Mouse (Mus musculus) T-helper 1 cell (primary cell): ENCODE results near the gene Taar2.

Source experiments
- in situ Hi-C: fragments of 300-600 bp; cut with MboI, MseI; formaldehyde crosslinking; loops from one replicate; pipeline ENCODE4 v1.15.1; 2025; ENCODE audit warnings: high pct_unique_total_duplicates

Gene Taar2

GRCm38 (mm10) chr10:23978901-23979705 is 40.7 kb downstream of the Taar2 start:
- in situ Hi-C loops: no loop called here

- in situ Hi-C loops: no loop called here
Measured at GRCm38 (mm10) chr10:23985546-23985945, 47.2 kb downstream of the Taar2 start, which contains the start of gene Taar6. TSS of gene Taar6 (minus strand) at chr10:23985646.

- in situ Hi-C loops: no loop called here
Measured at GRCm38 (mm10) chr10:23986419-23986818, 48.0 kb downstream of the Taar2 start.
